Mouse (Mus musculus) heart, embryonic 11.5 days (tissue): ENCODE measurements at regions not wholly inside any gene's neighbourhood (a gene's known extent, or its start where the extent isn't known, plus 50 kb on each side); places are given as distances from the start of the nearest gene placed in this dataset.

ENCODE experiments used
- ATAC-seq: fragments of 200-750 bp; cut with Nextera tagmentation; replicated peaks from 2 replicates; pipeline ENCODE4 v1.8.0; 2017; ENCODE audit warnings: moderate library complexity; ENCODE audit not compliant: insufficient number of reproducible peaks, low FRiP score, low TSS enrichment
- H3K27ac ChIP-seq: fragments of 300-500 bp; sonication (generic); 2 replicates; pipeline ENCODE4 v1.5.1; 2014; ENCODE audit warnings: mild to moderate bottlenecking, low read depth, low read length
- H3K27me3 ChIP-seq: fragments of 300-500 bp; sonication (generic); 2 replicates; pipeline ENCODE4 v1.6.1; 2014; ENCODE audit warnings: mild to moderate bottlenecking, low read length, mixed read lengths; ENCODE audit not compliant: control insufficient read depth, insufficient read depth
- H3K36me3 ChIP-seq: fragments of 300-500 bp; sonication (generic); 2 replicates; pipeline ENCODE4 v1.6.1; 2014; ENCODE audit warnings: mild to moderate bottlenecking, low read length, moderate library complexity, mixed read lengths; ENCODE audit not compliant: control insufficient read depth, insufficient read depth
- H3K4me1 ChIP-seq: fragments of 300-500 bp; sonication (generic); 2 replicates; pipeline ENCODE4 v1.6.1; 2014; ENCODE audit warnings: low read length; ENCODE audit not compliant: control insufficient read depth, insufficient read depth
- H3K4me2 ChIP-seq: fragments of 300-500 bp; sonication (generic); 2 replicates; pipeline ENCODE4 v1.6.1; 2014; ENCODE audit warnings: mild to moderate bottlenecking, moderate library complexity
- H3K4me3 ChIP-seq: fragments of 300-500 bp; sonication (generic); 2 replicates; pipeline ENCODE4 v1.5.1; 2014; ENCODE audit warnings: low read depth, low read length
- H3K9ac ChIP-seq: fragments of 300-500 bp; sonication (generic); 2 replicates; pipeline ENCODE4 v1.6.1; 2014; ENCODE audit warnings: mild to moderate bottlenecking, low read depth, low read length, moderate library complexity
- H3K9me3 ChIP-seq: fragments of 300-500 bp; sonication (generic); replicated peaks from 2 replicates; pipeline ENCODE4 v1.6.1; 2016; ENCODE audit warnings: low read length; ENCODE audit not compliant: control insufficient read depth
- WGBS: fragments of 180-500 bp; shearing (Covaris S2); extraction: QIAGEN DNeasy Blood & Tissue Kit; methylation state at CpG from one replicate; pipeline ENCODE4 v1.1.7; 2014; ENCODE audit not compliant: insufficient replicate concordance; 5-methylcytosine and 5-hydroxymethylcytosine counted together

DNA sequence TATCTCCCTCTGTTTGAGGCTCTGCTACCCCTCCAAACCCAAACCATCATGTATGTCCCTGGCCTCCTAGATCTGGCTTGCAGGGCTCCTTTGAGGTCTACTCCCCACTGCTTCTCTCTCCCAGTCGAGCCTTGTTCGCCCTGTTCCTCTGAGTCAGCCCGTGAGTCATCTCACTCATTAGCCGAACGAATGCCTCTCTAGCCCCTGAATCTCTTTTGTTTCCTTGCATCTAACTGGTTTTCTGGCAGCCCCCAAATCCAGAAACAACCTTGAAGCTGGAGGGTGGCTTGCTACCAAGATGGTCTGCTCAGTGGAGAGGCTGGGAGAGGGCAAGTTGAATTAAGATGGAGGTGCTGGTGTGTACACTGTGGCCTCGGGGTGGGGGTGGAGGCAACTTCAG lies 66.3 kb upstream of the Mkln1 start:
- H3K4me3 ChIP-seq = no peak overlapping the region
- ATAC-seq = no peak
- H3K9me3 ChIP-seq = no peaks in the 10 kb centered on the region
- H3K27ac ChIP-seq = no peak overlapping the region
- H3K27me3 ChIP-seq = no peaks in the 10 kb centered on the region
- H3K9ac ChIP-seq = no peak overlapping the region
- no peak overlapping the region for H3K4me2 ChIP-seq
- 68% methylated on average over 6 of the region's 6 CpGs for WGBS
- no peaks in the 10 kb centered on the region for H3K4me1 ChIP-seq
- no peaks in the 10 kb centered on the region for H3K36me3 ChIP-seq

DNA sequence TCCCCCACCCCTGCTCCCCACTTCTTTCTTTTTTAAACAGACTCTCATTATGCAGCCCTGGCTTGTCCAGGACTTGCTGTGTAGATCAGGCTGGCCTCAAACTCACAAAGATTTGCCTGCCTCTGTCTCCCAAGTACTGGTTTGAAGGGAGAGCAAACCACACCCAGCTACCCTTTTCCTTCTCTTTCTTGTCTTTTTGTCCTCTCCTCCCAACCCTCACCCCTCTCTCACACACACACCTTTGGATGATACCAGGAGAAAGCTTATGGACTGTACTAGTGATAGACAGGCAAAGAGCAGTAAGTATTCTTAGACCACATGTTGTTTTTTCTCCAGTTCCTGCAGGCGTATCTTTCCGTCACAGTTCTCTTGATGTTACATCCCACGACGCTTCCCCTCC lies 65.8 kb upstream of the Mkln1 start:
- H3K4me2 ChIP-seq = no peak overlapping the region
- no peak for ATAC-seq
- H3K4me3 ChIP-seq = no peak overlapping the region
- H3K9me3 ChIP-seq = no peaks in the 10 kb centered on the region
- H3K27me3 ChIP-seq = no peaks in the 10 kb centered on the region
- H3K9ac ChIP-seq = no peak overlapping the region
- H3K4me1 ChIP-seq = no peaks in the 10 kb centered on the region
- no peak overlapping the region for H3K27ac ChIP-seq
- no peaks in the 10 kb centered on the region for H3K36me3 ChIP-seq
- WGBS = 59% methylated on average over 4 of the region's 4 CpGs

DNA sequence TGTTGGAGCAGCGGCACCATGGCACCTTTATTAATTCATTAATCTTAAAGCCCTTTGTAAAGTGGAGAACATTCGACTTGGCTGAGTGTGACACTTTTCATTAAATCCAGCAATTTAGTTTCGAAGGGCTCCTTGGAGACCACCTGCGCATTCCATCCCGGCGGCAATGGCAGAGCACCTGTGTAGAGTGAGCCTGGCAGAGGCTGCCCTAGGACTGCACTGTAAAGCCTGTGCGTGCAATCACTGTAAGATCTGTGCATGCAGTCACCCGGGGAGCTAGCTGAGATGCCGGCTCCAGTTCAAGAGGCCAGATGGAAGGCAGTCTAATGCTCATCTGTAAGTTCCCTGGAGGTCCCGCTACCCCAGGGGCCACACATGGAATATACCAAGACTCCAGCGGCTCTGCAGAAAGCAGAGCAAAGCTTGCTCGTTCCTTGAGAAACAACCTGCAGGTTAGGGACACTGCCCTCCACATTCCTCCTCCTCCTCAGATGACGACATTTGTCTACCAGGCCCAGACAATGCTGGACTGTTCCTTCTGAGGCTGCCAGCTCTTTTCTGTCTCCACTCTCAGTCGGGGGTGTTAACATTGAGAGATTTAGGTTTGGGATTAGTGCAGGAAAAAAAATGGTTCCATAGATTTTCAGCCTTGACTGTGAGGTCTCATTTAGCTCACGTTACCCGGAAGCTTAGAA lies 65.2 kb upstream of the Mkln1 start:
- Histone ChIP-seq H3K4me1 (no peaks in the 10 kb centered on the region), H3K9me3 (no peaks in the 10 kb centered on the region), H3K4me3 (no peak overlapping the region), H3K4me2 (no peak overlapping the region), H3K36me3 (no peaks in the 10 kb centered on the region), H3K9ac (no peak overlapping the region), H3K27ac (no peak overlapping the region), H3K27me3 (no peaks in the 10 kb centered on the region)
- WGBS = 66% methylated on average over 16 of the region's 16 CpGs
- ATAC-seq = no peak

DNA sequence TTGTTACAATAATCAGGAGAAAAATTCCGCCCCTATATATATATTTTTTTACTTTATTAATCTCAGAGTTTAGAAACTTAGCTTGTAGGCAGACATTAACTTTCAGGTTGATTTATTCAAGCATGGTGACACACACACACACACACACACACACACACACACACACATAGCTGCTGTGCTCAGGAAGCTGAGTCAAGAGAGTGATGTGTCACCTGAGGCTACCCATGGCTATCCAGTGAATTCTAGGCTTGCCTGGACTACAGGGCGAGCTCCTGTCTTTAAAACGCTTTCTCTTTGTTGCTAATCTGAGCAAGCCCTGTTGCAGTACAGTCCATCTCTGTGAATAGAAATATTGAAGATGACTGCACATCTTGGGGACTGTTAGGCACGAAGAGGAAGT lies 64.4 kb upstream of the Mkln1 start:
- no peak overlapping the region for H3K4me2 ChIP-seq
- H3K9me3 ChIP-seq = no peaks in the 10 kb centered on the region
- no peak overlapping the region for H3K27ac ChIP-seq
- ATAC-seq = no peak
- H3K27me3 ChIP-seq = no peaks in the 10 kb centered on the region
- H3K4me1 ChIP-seq = no peaks in the 10 kb centered on the region; the same call in 1 of the 2 replicates
- no peak overlapping the region for H3K9ac ChIP-seq
- H3K36me3 ChIP-seq = no peaks in the 10 kb centered on the region
- H3K4me3 ChIP-seq = no peak overlapping the region
- WGBS = 77% methylated on average over 4 of the region's 4 CpGs

DNA sequence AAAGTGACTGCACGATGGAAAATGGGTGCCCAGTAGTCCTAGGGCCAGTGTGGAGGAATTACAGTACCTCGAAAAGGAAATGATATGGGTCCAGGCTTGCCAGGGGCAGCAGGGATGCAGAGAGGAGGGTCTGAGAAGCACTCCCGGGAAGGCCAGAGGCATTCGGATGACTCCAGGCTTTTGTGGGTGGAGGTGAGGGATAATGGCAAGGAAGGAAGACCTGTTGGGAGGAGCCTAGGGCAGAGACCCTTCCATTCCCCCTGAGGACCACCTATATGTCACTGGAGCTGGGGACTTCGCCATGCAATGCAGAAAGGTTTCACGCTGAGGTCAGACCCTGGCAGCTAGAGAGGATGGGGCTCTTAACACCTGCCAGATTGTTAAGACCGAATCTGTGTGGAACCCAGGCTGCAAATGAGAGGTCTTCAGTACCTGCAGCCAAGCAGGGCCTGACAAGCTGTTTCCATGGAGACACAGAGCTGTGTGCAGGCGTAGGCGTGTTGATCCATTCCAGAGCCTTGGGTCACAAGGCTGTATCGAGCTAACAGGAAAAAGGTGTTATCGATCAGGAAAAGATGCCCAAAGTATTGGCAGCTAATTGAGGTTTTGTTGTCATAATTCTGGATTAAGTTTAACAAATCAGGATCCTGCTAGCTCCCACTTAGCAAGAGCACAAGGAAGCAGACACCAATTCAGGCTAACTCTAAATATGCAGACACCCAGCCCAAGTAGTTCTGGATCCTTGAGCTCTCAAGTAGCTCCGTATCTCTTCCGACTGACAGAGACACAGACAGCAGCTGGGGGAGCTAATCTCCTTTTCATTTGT lies 59.2 kb upstream of the Mkln1 start:
- no peaks in the 10 kb centered on the region for H3K36me3 ChIP-seq
- peaks cover 8% of the 10 kb centered on the region; the same call in 1 of the 2 replicates for H3K4me1 ChIP-seq
- no peak overlapping the region for H3K4me3 ChIP-seq
- WGBS = 41% methylated on average over 13 of the region's 13 CpGs
- ATAC-seq = no peak
- H3K9me3 ChIP-seq = no peaks in the 10 kb centered on the region
- no peaks in the 10 kb centered on the region for H3K27me3 ChIP-seq
- H3K9ac ChIP-seq = no peak overlapping the region
- no peak overlapping the region for H3K4me2 ChIP-seq
- H3K27ac ChIP-seq = no peak overlapping the region

DNA sequence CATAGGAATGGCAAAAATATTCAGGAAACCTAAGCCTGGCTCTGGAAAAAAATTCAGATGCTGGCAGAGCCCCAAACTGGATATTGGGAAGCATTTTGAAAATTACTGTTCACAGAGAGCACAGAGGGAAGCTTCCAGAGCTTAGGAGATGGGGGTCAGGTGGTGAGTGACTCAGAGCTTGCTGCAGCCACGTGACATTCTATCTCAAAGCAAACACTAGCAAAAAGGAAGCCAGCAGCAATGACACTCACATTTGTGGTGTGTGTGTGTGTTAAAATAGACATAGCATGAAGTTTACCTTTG lies 58.6 kb upstream of the Mkln1 start:
- Histone ChIP-seq H3K36me3 (no peaks in the 10 kb centered on the region), H3K4me1 (peaks cover 8% of the 10 kb centered on the region; the same call in 1 of the 2 replicates), H3K9me3 (no peaks in the 10 kb centered on the region), H3K4me3 (no peak overlapping the region), H3K27me3 (no peaks in the 10 kb centered on the region), H3K27ac (no peak overlapping the region), H3K9ac (no peak overlapping the region), H3K4me2 (no peak overlapping the region)
- no peak for ATAC-seq
- 14% methylated on average over 1 of the region's 1 CpGs for WGBS

DNA sequence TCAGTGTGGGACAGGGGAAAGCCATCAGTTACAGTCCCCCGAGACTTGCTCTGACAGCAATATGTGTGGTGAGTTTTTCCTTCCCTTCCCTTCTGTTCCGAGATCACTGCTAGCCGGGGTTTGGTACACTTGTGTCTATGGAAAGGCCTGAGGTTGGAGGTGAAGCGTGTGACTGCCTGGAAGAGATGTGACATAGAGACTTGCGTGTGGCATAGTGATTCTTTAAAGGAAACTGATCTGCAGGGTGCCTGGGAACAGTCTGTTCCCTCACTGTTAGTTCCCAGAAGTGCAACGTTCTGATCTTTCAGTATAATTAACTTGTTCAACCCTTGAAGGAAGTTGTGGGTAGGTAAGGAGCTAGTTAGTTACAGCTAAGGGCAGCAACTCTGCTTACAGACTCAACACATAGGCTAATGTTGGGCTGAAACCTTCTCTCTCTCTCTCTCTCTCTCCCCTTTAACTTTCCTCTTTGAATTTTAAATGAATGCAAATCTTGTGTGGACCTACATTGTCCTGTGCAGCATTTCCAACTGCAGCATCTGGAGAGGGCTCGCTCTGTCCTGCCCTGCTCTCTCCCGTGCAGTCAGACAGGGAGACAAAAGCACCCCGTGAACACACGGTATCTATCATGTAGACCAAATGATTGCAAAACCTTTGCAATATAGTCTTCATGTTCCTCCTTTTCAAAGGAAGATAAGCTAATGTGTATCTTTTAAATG lies 53.0 kb upstream of the Mkln1 start:
- Histone ChIP-seq H3K27ac (no peak overlapping the region), H3K4me3 (no peak overlapping the region)
- WGBS = 67% methylated on average over 10 of the region's 10 CpGs

DNA sequence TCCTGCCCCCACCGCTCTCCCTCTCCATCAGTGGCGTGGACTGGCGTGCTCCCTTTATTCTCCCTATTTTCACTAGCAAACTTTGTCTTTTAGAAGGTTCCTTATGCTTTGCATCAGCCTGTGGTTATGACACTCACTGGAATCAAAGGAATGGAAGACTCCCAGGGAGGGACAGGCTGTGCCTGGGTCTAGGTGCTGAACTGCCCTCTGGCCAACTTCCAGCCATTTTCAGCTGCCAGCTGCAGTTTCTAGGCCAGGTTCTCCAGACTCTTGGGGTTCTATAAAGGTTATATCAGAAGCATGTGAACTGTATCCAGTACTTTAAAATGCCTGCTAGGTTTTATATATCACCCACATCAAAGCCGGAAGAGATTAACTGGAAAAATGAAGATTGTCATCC lies 50.2 kb upstream of the Mkln1 start:
- H3K4me1 ChIP-seq = no peaks in the 10 kb centered on the region
- WGBS = 81% methylated on average over 4 of the region's 4 CpGs
- no peak overlapping the region for H3K9ac ChIP-seq
- no peak overlapping the region for H3K4me2 ChIP-seq
- no peaks in the 10 kb centered on the region for H3K27me3 ChIP-seq
- no peaks in the 10 kb centered on the region for H3K9me3 ChIP-seq
- no peaks in the 10 kb centered on the region for H3K36me3 ChIP-seq
- no peak for ATAC-seq
- H3K27ac ChIP-seq = no peak overlapping the region
- H3K4me3 ChIP-seq = no peak overlapping the region

More for the DNA sequence above, 53.0 kb upstream of the Mkln1 start:
- no peaks in the 10 kb centered on the region for H3K4me1 ChIP-seq
- no peaks in the 10 kb centered on the region for H3K9me3 ChIP-seq
- H3K9ac ChIP-seq = no peak overlapping the region
- ATAC-seq = no peak
- H3K36me3 ChIP-seq = no peaks in the 10 kb centered on the region
- no peak overlapping the region for H3K4me2 ChIP-seq
- H3K27me3 ChIP-seq = no peaks in the 10 kb centered on the region
